26 mouse cellular contexts compared by ENCODE assay signal in genomic region chr12:16992355-16992754, GRCm38 (mm10). TPM values are rescaled to one million over a fixed set of nuclear protein-coding genes. Genes with fewer than 3 reads are reported as not detected.
"Had no signal": no experiment of that assay in that cellular context is flagged by ENCODE, and none has a peak within 500 bp of the region (broad histone marks: within the 10 kb centered on the region; RNA-seq: fewer than 3 reads in every experiment).

No protein-coding gene starts in this region.

- H3K9me3 ChIP-seq: heart, embryonic 10.5 days; heart, embryonic 12.5 days; hindbrain, embryonic 13.5 days; hindbrain, embryonic 15.5 days; limb, embryonic 10.5 days; limb, embryonic 12.5 days; liver, embryonic 13.5 days had no signal

- H3K27me3 ChIP-seq: heart, embryonic 12.5 days had no signal

- H3K9ac ChIP-seq: heart, embryonic 12.5 days; hindbrain, embryonic 13.5 days; hindbrain, embryonic 15.5 days; limb, embryonic 12.5 days; liver, embryonic 13.5 days had no signal

- H3K4me1 ChIP-seq: hindbrain, embryonic 13.5 days; hindbrain, embryonic 15.5 days; limb, embryonic 10.5 days; limb, embryonic 12.5 days had no signal

- DNase-seq: gastrocnemius, adult 2 months; gastrocnemius, postnatal 10 days; gastrocnemius, postnatal 25 days; heart, adult 18-20 months; heart, postnatal 10 days; heart, postnatal 36 days; kidney, adult 18-20 months; kidney, adult 8-10 months; kidney, postnatal 10 days; kidney, postnatal 25 days; kidney, postnatal 4 days; liver; liver, embryonic 13.5 days had no signal

- H3K27ac ChIP-seq: gastrocnemius, adult 2 months; heart, embryonic 10.5 days; hindbrain, embryonic 13.5 days; hindbrain, embryonic 15.5 days; hindbrain, postnatal 0 days; layer of hippocampus, adult 2 months; left cerebral cortex, adult 2 months; limb, embryonic 10.5 days; limb, embryonic 12.5 days; liver, embryonic 13.5 days had no signal

- H3K4me3 ChIP-seq: gastrocnemius, adult 2 months; heart, embryonic 10.5 days; heart, embryonic 12.5 days; hindbrain, embryonic 13.5 days; hindbrain, embryonic 15.5 days; layer of hippocampus, adult 2 months; left cerebral cortex, adult 2 months; limb, embryonic 10.5 days; limb, embryonic 12.5 days; liver, embryonic 13.5 days had no signal

- H3K4me2 ChIP-seq: heart, embryonic 12.5 days; hindbrain, embryonic 13.5 days; hindbrain, embryonic 15.5 days; limb, embryonic 12.5 days; liver, embryonic 11.5 days; liver, embryonic 13.5 days had no signal

- ATAC-seq: hindbrain, postnatal 0 days; intestine, postnatal 0 days had no signal

RNA-seq across cellular contexts. Expression of gene 2410004P03Rik, which starts 19.2 kb away (rescaled TPM):
- total RNA-seq: gastrocnemius, adult 2 months; gastrocnemius, postnatal 10 days; gastrocnemius, postnatal 25 days; heart, adult 8-10 months had no signal
- polyA plus RNA-seq: heart, embryonic 14.5 days had no signal
